14 mouse cellular contexts compared by ENCODE assay signal in genomic region chr13:38945767-38946166, GRCm38 (mm10). TPM values are rescaled to one million over a fixed set of nuclear protein-coding genes. Genes with fewer than 3 reads are reported as not detected.
A peak's percentile ranks its signal among the peaks of the same experiment; 100 is the strongest.
DNase-seq lines count a peak whose midpoint lies in the region; ATAC-seq and TF ChIP-seq lines count a peak whose summit lies in the region.
"Had no signal": no experiment of that assay in that cellular context is flagged by ENCODE, and none has a peak within 500 bp of the region (broad histone marks: within the 10 kb centered on the region; RNA-seq: fewer than 3 reads in every experiment).

No protein-coding gene starts in this region.

- no peaks in the 10 kb centered on the region for H3K27me3 ChIP-seq in intestine, postnatal 0 days (replicated peaks; ENCODE audit: control insufficient read depth, insufficient read depth, low read length)
- no peaks in the 10 kb centered on the region for H3K27me3 ChIP-seq in intestine, embryonic 15.5 days (replicated peaks)
- H3K27me3 ChIP-seq in lung, postnatal 0 days (replicated peaks; ENCODE audit: insufficient read depth, low read length): no peaks in the 10 kb centered on the region
- H3K27me3 ChIP-seq: limb, embryonic 12.5 days had no signal

- ATAC-seq in intestine, postnatal 0 days: no peak
- ATAC-seq in intestine, embryonic 15.5 days: no peak
- ATAC-seq in lung, postnatal 0 days: no peak
- no peak for ATAC-seq in erythroblast, adult 5-6 weeks (replicated peaks; ENCODE audit: low FRiP score, poor library complexity, severe bottlenecking)
- ATAC-seq: forebrain, postnatal 0 days had no signal

- no peak overlapping the region for H3K4me2 ChIP-seq in intestine, postnatal 0 days (replicated peaks; ENCODE audit: low read depth)
- H3K4me2 ChIP-seq in intestine, embryonic 15.5 days (replicated peaks): no peak overlapping the region
- H3K4me2 ChIP-seq in lung, postnatal 0 days (replicated peaks; ENCODE audit: low read depth, low read length): no peak overlapping the region
- H3K4me2 ChIP-seq: limb, embryonic 12.5 days had no signal

- H3K9me3 ChIP-seq in intestine, postnatal 0 days (ENCODE audit: control insufficient read depth): no peaks in the 10 kb centered on the region
- H3K9me3 ChIP-seq in intestine, embryonic 15.5 days: no peaks in the 10 kb centered on the region
- no peaks in the 10 kb centered on the region for H3K9me3 ChIP-seq in lung, postnatal 0 days (ENCODE audit: low read length)
- H3K9me3 ChIP-seq: limb, embryonic 12.5 days had no signal

- no peaks in the 10 kb centered on the region for H3K4me1 ChIP-seq in intestine, postnatal 0 days (replicated peaks; ENCODE audit: control insufficient read depth, insufficient read depth, low read length)
- H3K4me1 ChIP-seq in intestine, embryonic 15.5 days (replicated peaks): no peaks in the 10 kb centered on the region
- H3K4me1 ChIP-seq in lung, postnatal 0 days (ENCODE audit: insufficient read depth, low read depth, low read length): no peaks in the 10 kb centered on the region
- H3K4me1 ChIP-seq in lung, adult 2 months (ENCODE audit: control insufficient read depth, insufficient read depth, low read length): peaks cover 7% of the 10 kb centered on the region; the same call in 1 of the 2 replicates
- H3K4me1 ChIP-seq: limb, embryonic 12.5 days had no signal

- no peak overlapping the region for H3K9ac ChIP-seq in intestine, postnatal 0 days (ENCODE audit: low read depth, low read length)
- H3K9ac ChIP-seq in intestine, embryonic 15.5 days: no peak overlapping the region
- H3K9ac ChIP-seq in lung, postnatal 0 days (replicated peaks; ENCODE audit: low read depth): no peak overlapping the region
- H3K9ac ChIP-seq: forebrain, postnatal 0 days; limb, embryonic 12.5 days had no signal

- 45% methylated on average over 1 of the region's 1 CpGs for WGBS in intestine, postnatal 0 days
- WGBS in intestine, embryonic 15.5 days: 66% methylated on average over 1 of the region's 1 CpGs
- 43% methylated on average over 1 of the region's 1 CpGs for WGBS in lung, postnatal 0 days
- WGBS in lung, adult 2 months: 36% methylated on average over 1 of the region's 1 CpGs

- peak overlapping the region; percentile 61 for H3K27ac ChIP-seq in intestine, postnatal 0 days (ENCODE audit: low read depth, low read length)
- no peak overlapping the region for H3K27ac ChIP-seq in intestine, embryonic 15.5 days
- no peak overlapping the region for H3K27ac ChIP-seq in lung, postnatal 0 days (ENCODE audit: low read length)
- H3K27ac ChIP-seq: limb, embryonic 12.5 days had no signal

- H3K36me3 ChIP-seq in intestine, postnatal 0 days (ENCODE audit: control insufficient read depth, insufficient read depth): peaks cover 47% of the 10 kb centered on the region
- peaks cover 6% of the 10 kb centered on the region; the same call in 1 of the 2 replicates for H3K36me3 ChIP-seq in intestine, embryonic 15.5 days
- H3K36me3 ChIP-seq in lung, postnatal 0 days (ENCODE audit: insufficient read depth, low read length): peaks cover 16% of the 10 kb centered on the region

- TF ChIP-seq POLR2A in lung, adult 2 months (IDR thresholded peaks at IDR 0.05; ENCODE audit: borderline replicate concordance, extremely low read depth, low read depth, low read length): no peak

- DNase-seq in lung, postnatal 0 days (ENCODE audit: low spot score): peak; percentile 36
- DNase-seq in lung, adult 2 months: no peak
- peak; percentile 26 for DNase-seq in adrenal gland, postnatal 25 days
- peak; percentile 35 for DNase-seq in lung, postnatal 36 days
- DNase-seq in layer of hippocampus, adult 9-11 months: no peak
- DNase-seq: cerebellum, postnatal 14 days; forebrain, postnatal 0 days; right cerebral cortex, postnatal 4 days; thymus, adult 2 months had no signal

- no peak for TF ChIP-seq CTCF in intestine, postnatal 0 days (IDR thresholded peaks at IDR 0.05; ENCODE audit: low read depth)
- no peak for TF ChIP-seq CTCF in lung, postnatal 0 days (IDR thresholded peaks at IDR 0.05)
- TF ChIP-seq CTCF in lung, adult 2 months (IDR thresholded peaks at IDR 0.05; ENCODE audit: insufficient read depth, low read length): no peak

- H3K4me3 ChIP-seq in intestine, postnatal 0 days (ENCODE audit: low read depth, low read length): no peak overlapping the region
- H3K4me3 ChIP-seq in intestine, embryonic 15.5 days (replicated peaks): no peak overlapping the region
- H3K4me3 ChIP-seq in lung, postnatal 0 days (ENCODE audit: low read depth, low read length): no peak overlapping the region
- no peak overlapping the region for H3K4me3 ChIP-seq in lung, adult 2 months (replicated peaks; ENCODE audit: extremely low read depth, low read depth, low read length)
- H3K4me3 ChIP-seq: erythroblast, embryonic 14.5 days; limb, embryonic 12.5 days had no signal

- peak; percentile 63; the same call in 1 of the 2 replicates for TF ChIP-seq EP300 in lung, postnatal 0 days (IDR thresholded peaks at IDR 0.05)

RNA-seq across cellular contexts. Expression of gene Slc35b3, which starts 14.9 kb away (rescaled TPM):
- 51.8 and 53.0 TPM in 2 replicates for polyA plus RNA-seq in intestine, postnatal 0 days (2015; fragmentation: Nextera tagmentation; extraction: Ambion mirVana)
- 47.4 and 50.8 TPM in 2 replicates for polyA plus RNA-seq in intestine, embryonic 15.5 days (2015; fragmentation: Nextera tagmentation; extraction: Ambion mirVana)
- 39.2 and 40.2 TPM in 2 replicates for polyA plus RNA-seq in lung, postnatal 0 days (2015; fragmentation: Nextera tagmentation; extraction: Ambion mirVana)
- polyA plus RNA-seq in lung, adult 2 months (2012; rRNA removed): 14.1 and 20.6 TPM in 2 replicates
- 22.0 and 30.1 TPM in 2 replicates for total RNA-seq in adrenal gland, postnatal 25 days (2021)
- 0.58 and 16.5 TPM in 2 replicates for total RNA-seq in erythroblast, adult 5-6 weeks (2015; ENCODE audit: low replicate concordance)
- 2.2 and 4.3 TPM in 2 replicates for total RNA-seq in erythroblast, adult 5-6 weeks (2017; ENCODE audit: low replicate concordance)

Comparison
In these comparisons a context has a peak if more than half of its experiments do, and no peak if none do; other contexts are left out.
1. DNase-seq: peak in lung, postnatal 0 days (single experiment), adrenal gland, postnatal 25 days (single experiment) and lung, postnatal 36 days (single experiment); none in lung, adult 2 months (single experiment) and layer of hippocampus, adult 9-11 months (single experiment).